Mouse (Mus musculus): ENCODE data around the gene Ifit2. TPM values are rescaled to one million over a fixed set of nuclear protein-coding genes. Genes with fewer than 3 reads are reported as not detected.
"Not testable (repeated sequence)": the region's sequence is repeated elsewhere in the genome, so short reads cannot be mapped to it uniquely, and the experiment has no call there.

Ifit2 gene
- polyA plus RNA-seq, 3 experiments from 2014 or later: 21.6 to 26.7 (median 26.3) TPM

- no peak for ATAC-seq
These were observed 47.8 kb downstream of the Ifit2 start for GRCm38 (mm10) chr19:34598341-34598740.

- peak; percentile 79 for ATAC-seq
These were observed 48.8 kb downstream of the Ifit2 start for GRCm38 (mm10) chr19:34599250-34599649.

GRCm38 (mm10) chr19:34601888-34602287 is 51.4 kb downstream of the Ifit2 start, which contains the start of gene Ifit1bl1:
Gene Ifit1bl1 (minus strand): TSS chr19:34601956.
- peak; percentile 78 for ATAC-seq

DNA sequence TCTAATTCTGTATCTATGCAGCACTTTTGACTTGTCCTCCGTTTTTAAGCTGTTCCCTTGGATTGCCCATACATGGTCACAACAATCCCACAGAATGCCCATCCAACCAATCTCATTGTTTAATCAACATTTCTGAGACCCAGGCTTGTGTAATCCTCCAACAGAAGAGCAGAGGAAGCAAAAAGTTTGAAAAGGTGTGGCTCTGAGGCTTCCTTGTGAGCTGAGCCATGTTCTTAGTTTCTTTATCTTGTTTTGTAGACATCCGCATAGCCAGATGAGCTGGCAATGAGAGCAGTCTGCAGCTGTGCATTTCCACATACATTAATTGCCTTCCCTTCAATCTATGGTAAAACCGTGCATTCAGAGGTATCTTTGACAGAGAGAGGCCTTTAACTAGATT is 55.0 kb downstream of the Ifit2 start:
- ATAC-seq: peak; percentile 16

DNA sequence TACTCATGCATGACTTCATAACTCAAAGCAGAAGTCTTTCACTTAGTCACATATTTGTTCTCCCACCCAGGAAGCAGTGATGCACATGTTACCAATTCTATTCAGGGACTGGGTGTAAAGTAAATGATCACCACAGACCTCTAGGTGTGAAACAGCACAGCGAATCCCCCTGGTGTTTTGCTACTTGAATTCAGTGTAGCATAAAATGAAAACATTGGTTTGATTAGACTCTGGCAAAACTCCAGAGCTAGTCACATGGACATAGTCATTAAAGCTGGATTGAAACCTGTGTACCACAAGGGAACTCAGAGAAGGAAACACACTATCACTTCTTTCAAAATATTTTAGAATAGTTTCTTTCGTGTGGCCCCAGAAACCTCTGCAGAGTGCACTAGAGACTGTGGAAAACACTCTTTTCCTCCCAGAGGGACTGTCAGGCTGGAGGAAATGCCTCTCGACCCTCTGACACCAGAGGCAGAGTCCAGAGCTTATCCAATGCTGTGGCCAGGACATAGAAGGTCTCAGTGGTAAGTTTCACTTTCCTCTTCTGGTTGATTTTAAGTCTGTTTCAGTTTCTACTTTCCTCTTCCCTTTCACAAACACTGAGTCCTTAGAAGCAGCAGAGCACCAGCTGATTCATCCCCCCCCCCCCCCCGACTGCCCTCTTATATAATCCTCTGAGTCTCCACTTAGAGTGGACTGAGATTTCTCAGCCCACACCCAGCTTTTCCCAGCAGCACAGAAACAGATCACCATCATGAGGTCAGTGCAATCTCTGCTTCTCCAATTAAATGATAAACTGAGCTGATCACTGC is 57.0 kb downstream of the Ifit2 start, which contains the start of gene Ifit3b:
Gene Ifit3b, plus strand, starts transcription at position 734 of the 815 bp plus-strand sequence.
- ATAC-seq: peak; percentile 78

GRCm38 (mm10) chr19:34610118-34610517 is 59.6 kb downstream of the Ifit2 start:
- not testable (repeated sequence) for ATAC-seq

DNA sequence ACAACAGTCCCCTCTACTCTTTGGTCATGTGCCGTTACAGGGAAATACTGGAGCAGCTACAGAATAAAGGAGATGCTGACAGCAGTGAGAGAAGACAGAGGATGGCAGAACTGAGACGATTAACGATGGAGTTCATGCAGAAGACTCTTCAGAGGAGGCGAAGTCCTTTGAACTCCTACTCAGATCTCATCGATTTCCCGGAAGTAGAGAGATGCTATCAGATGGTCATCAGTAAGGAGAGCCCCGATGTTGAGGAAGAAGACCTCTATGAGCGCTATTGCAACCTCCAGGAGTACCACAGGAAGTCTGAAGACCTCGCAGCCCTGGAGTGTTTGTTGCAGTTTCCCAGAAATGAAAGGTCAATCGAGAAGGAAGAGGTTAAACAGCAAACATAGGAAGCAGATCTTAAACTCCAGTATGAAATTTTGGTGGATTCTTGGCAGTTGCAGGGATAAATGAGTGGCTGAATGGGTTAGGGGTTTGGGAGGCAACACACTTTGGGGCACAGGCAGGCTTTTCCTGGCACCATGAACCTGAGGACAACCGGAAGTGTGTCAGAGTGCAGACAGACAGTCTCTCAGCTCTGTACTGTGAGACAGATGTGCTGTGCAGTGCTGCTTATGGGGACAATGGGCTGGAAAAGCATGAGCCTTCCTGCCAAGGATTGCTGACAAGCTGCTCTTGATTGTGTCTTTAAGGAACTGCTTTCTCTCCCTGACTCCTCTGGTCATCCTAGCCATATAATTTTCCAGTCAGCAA is 61.9 kb downstream of the Ifit2 start:
- peak; percentile 72 for ATAC-seq

DNA sequence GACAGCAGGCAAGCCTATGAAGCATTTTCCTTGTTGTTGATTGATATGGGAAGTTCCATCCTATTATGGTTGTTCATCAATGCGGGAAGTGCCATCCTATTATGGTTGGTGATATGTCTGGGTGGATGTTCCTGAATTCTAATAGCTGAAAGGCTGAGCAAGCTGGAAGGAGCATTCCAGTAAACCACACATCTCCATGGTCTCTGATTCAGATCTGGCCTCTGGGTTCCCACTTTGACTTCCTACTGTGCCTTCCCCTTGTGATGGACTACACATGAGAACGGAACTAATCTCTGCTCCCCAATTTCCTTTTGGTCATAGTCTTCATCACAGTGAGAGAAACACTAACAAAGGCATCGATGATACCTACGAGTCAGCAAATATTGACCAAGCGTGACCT is 70.4 kb downstream of the Ifit2 start:
- ATAC-seq: no peak

GRCm38 (mm10) chr19:34623781-34624180 is 73.3 kb downstream of the Ifit2 start:
- ATAC-seq: no peak

- ATAC-seq: no peak
These were observed 74.2 kb downstream of the Ifit2 start for GRCm38 (mm10) chr19:34624663-34625062.

Other genes with a start within 250 kb of the Ifit2 start
- gene Ch25h, start 75.5 kb upstream of the Ifit2 start, polyA plus RNA-seq (2017; shearing (Covaris generic)): under 1 TPM in 1 of 3 experiments, not detected in 2; 0.26 TPM
- gene Lipa, start 23.2 kb upstream of the Ifit2 start, polyA plus RNA-seq (2017; shearing (Covaris generic)): 10 to 100 TPM; 64.4 to 96.0 (median 93.8) TPM
- gene Ifit3, start 32.8 kb downstream of the Ifit2 start, polyA plus RNA-seq (2017; shearing (Covaris generic)): 10 to 100 TPM; 19.4 to 35.1 (median 26.7) TPM
- gene Ifit1bl1, start 51.3 kb downstream of the Ifit2 start, polyA plus RNA-seq (2017; shearing (Covaris generic)): 100 to 1,000 TPM in 1 of 3 experiments, 10 to 100 TPM in 2; 76.3 to 104 (median 82.1) TPM
- gene Ifit3b, start 57.3 kb downstream of the Ifit2 start, polyA plus RNA-seq (2017; shearing (Covaris generic)): 1 to 10 TPM; 4.1 to 6.7 (median 6.2) TPM
- gene Ifit1bl2, start 90.0 kb downstream of the Ifit2 start, polyA plus RNA-seq (2017; shearing (Covaris generic)): 1 to 10 TPM; 1.1 to 1.3 (median 1.1) TPM
- gene Ifit1, start 90.2 kb downstream of the Ifit2 start, polyA plus RNA-seq (2017; shearing (Covaris generic)): 10 to 100 TPM; 33.8 to 38.0 (median 34.8) TPM
- gene Slc16a12, start 196.6 kb downstream of the Ifit2 start, polyA plus RNA-seq (2017; shearing (Covaris generic)): under 1 TPM in 1 of 3 experiments, not detected in 2; 0.18 TPM

All from inflammation-experienced regulatory T-cells, adult 6 months (primary cell).